Mouse (Mus musculus) heart, adult 2 months (tissue): ENCODE measurements around the gene Hoxb13.

Experiments
- CTCF ChIP-seq: fragments of 200-600 bp; IDR thresholded peaks from 2 replicates; pipeline ENCODE4 v1.8.1; 2022; ENCODE audit warnings: antibody characterized with exemption, mild to moderate bottlenecking, moderate library complexity
- POLR2A ChIP-seq: fragments of 200-500 bp; IDR thresholded peaks from 2 replicates; pipeline ENCODE4 v1.6.1; 2011; ENCODE audit warnings: mild to moderate bottlenecking, low read depth, low read length, control low read depth; ENCODE audit not compliant: insufficient read depth

- TF ChIP-seq POLR2A (no peak), CTCF (no peak)
Observed at GRCm38 (mm10) chr11:96195769-96196280, 1.7 kb downstream of the Hoxb13 start.
